Mouse (Mus musculus) embryonic facial prominence, embryonic 11.5 days (tissue): ENCODE measurements at regions not wholly inside any gene's neighbourhood (a gene's known extent, or its start where the extent isn't known, plus 50 kb on each side); places are given as distances from the start of the nearest gene placed in this dataset.

Source experiments
- ATAC-seq: fragments of 200-750 bp; cut with Nextera tagmentation; replicated peaks from 2 replicates; pipeline ENCODE4 v1.8.0; 2017; ENCODE audit warnings: low read depth; ENCODE audit not compliant: insufficient number of reproducible peaks, low FRiP score, low TSS enrichment
- DNase-seq: peaks from one replicate; pipeline ENCODE4 v3.0.0-alpha.2; 2015; ENCODE audit warnings: low spot score
- H3K27ac ChIP-seq: fragments of 300-500 bp; sonication (generic); replicated peaks from 2 replicates; pipeline ENCODE4 v1.5.1; 2014; ENCODE audit warnings: mild to moderate bottlenecking, low read depth, low read length, control low read depth
- H3K27me3 ChIP-seq: fragments of 300-500 bp; sonication (generic); 2 replicates; pipeline ENCODE4 v1.6.1; 2014; ENCODE audit warnings: mild to moderate bottlenecking, low read length, moderate library complexity, mixed read lengths; ENCODE audit not compliant: control insufficient read depth, insufficient read depth
- H3K36me3 ChIP-seq: fragments of 300-500 bp; sonication (generic); replicated peaks from 2 replicates; pipeline ENCODE4 v1.6.1; 2014; ENCODE audit warnings: low read depth, mild to moderate bottlenecking, low read length, moderate library complexity, mixed read lengths; ENCODE audit not compliant: control insufficient read depth, insufficient read depth
- H3K4me1 ChIP-seq: fragments of 300-500 bp; sonication (generic); 2 replicates; pipeline ENCODE4 v1.6.1; 2014; ENCODE audit warnings: low read length, mixed read lengths; ENCODE audit not compliant: control insufficient read depth, insufficient read depth
- H3K4me2 ChIP-seq: fragments of 300-500 bp; sonication (generic); 2 replicates; pipeline ENCODE4 v1.6.1; 2014; ENCODE audit warnings: low read depth, mild to moderate bottlenecking, control low read depth, low read length, moderate library complexity
- H3K4me3 ChIP-seq: fragments of 300-500 bp; sonication (generic); 2 replicates; pipeline ENCODE4 v1.5.1; 2014; ENCODE audit warnings: low read depth, low read length, control low read depth
- H3K9ac ChIP-seq: fragments of 300-500 bp; sonication (generic); replicated peaks from 2 replicates; pipeline ENCODE4 v1.6.1; 2014; ENCODE audit warnings: mild to moderate bottlenecking, control low read depth, low read length
- H3K9me3 ChIP-seq: fragments of 300-500 bp; sonication (generic); replicated peaks from 2 replicates; pipeline ENCODE4 v1.6.1; 2016; ENCODE audit warnings: mild to moderate bottlenecking, low read length, inconsistent platforms, mixed read lengths; ENCODE audit not compliant: control insufficient read depth
- WGBS: fragments of 180-500 bp; shearing (Covaris S2); extraction: QIAGEN DNeasy Blood & Tissue Kit; methylation state at CpG from one replicate; pipeline ENCODE4 v1.1.7; 2014; 5-methylcytosine and 5-hydroxymethylcytosine counted together

DNA sequence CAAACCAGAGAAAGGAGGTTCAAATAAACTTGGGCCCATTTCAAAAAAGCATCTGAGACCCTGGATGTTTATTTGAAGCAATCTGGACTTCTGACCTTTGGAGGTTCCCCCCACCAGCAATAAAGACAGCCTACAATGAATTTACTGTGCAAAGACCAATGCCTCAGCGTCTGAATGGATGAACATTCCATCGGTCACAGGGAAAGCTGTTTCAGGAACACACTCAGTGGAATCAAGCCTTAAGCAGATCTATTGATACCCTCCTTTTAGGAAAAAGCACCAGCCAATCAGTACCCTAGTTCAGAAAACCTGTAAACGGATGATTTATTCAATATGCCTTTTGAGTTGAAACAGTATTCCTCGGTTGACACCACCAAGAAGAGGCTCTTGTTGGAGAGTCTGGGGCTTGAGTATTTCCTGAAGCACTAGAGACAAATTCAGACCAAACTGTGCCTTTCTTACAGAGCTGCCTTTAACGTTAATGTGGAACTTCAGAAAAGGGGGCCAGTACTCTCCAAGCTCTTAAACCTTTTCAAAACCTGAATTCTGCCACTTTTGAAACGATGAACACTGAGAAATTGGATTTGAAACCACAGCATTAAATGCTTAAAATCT is 148.1 kb downstream of the Alx1 start:
- H3K4me2 ChIP-seq = no peak overlapping the region
- H3K36me3 ChIP-seq = no peaks in the 10 kb centered on the region
- H3K4me3 ChIP-seq = no peak overlapping the region
- peak; percentile 41 for DNase-seq
- no peak overlapping the region for H3K27ac ChIP-seq
- H3K9me3 ChIP-seq = no peaks in the 10 kb centered on the region
- WGBS = 36% methylated on average over 6 of the region's 6 CpGs
- no peaks in the 10 kb centered on the region for H3K27me3 ChIP-seq
- H3K9ac ChIP-seq = no peak overlapping the region
- ATAC-seq = no peak; the same call in 1 of the 2 replicates
- no peaks in the 10 kb centered on the region for H3K4me1 ChIP-seq

GRCm38 (mm10) chr10:102878010-102878409 is 152.0 kb downstream of the Alx1 start:
- Histone ChIP-seq H3K36me3 (no peaks in the 10 kb centered on the region), H3K4me3 (no peak overlapping the region), H3K4me1 (no peaks in the 10 kb centered on the region), H3K9ac (no peak overlapping the region), H3K4me2 (peak overlapping the region; percentile 21; the same call in 1 of the 2 replicates), H3K27ac (no peak overlapping the region), H3K27me3 (no peaks in the 10 kb centered on the region), H3K9me3 (no peaks in the 10 kb centered on the region)
- ATAC-seq = peak; percentile 74; the same call in 1 of the 2 replicates
- 20% methylated on average over 11 of the region's 11 CpGs for WGBS
- peak; percentile 84 for DNase-seq

DNA sequence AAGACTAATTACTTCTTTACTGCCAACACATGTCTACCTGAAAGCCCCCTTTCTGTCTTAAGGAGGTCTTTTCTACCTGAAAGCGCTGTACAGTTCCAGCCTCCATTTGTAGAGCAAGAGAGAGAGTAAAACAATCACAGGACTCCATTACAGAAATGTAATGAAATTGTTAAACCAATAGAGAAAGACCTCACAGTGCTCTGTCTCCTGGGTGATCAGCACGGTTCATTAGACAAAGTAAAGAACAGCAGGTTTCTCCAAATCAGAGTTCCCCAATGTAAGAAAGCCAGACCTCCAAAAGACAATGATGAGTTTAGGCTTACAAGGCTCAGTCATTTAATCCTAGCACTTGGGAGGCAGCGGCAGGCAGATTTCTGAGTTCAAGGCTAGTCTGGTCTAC is 153.1 kb downstream of the Alx1 start:
- no peaks in the 10 kb centered on the region for H3K4me1 ChIP-seq
- no peak overlapping the region for H3K9ac ChIP-seq
- H3K4me2 ChIP-seq = no peak overlapping the region
- no peak overlapping the region for H3K4me3 ChIP-seq
- DNase-seq (no peak), ATAC-seq (no peak)
- H3K27ac ChIP-seq = no peak overlapping the region
- no peaks in the 10 kb centered on the region for H3K36me3 ChIP-seq
- WGBS = 53% methylated on average over 3 of the region's 3 CpGs
- H3K9me3 ChIP-seq = no peaks in the 10 kb centered on the region
- no peaks in the 10 kb centered on the region for H3K27me3 ChIP-seq

GRCm38 (mm10) chr10:102866920-102867319 is 163.1 kb downstream of the Alx1 start:
- Histone ChIP-seq H3K4me2 (no peak overlapping the region), H3K9ac (no peak overlapping the region), H3K27me3 (no peaks in the 10 kb centered on the region), H3K4me1 (no peaks in the 10 kb centered on the region), H3K4me3 (no peak overlapping the region), H3K9me3 (no peaks in the 10 kb centered on the region), H3K27ac (no peak overlapping the region), H3K36me3 (no peaks in the 10 kb centered on the region)
- DNase-seq (peak; percentile 70), ATAC-seq (no peak)
- 24% methylated on average over 4 of the region's 4 CpGs for WGBS

DNA sequence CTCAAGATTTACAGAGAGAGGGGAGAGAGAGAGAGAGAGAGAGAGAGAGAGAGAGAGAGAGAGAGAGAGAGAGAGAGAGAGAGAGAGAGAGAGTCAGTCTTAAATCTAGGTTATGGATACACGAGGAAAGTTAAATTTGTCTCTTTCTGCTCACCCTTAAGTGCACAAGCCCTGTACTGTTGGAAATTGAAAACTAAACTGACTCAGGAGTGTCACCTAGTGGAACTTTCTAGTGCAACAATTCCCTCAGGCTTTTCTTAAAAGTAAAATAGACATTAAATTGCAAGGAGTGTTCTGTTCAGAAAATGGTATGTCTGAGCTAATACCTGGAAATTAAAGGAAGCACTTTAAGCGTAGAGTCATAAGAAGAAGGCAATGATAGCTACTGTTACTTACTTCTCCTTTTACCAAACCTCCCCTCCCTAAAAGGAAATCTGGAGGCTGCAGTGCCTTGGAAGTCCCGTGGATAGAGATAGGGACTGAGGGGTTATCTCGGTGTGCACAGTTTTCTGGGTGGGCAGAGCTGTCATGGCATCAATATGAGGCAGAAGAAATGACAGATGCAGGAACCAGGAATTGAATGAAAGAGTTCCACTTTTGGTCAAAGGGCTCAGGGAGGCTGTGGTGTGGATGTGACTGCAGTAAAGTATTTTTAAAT is 193.3 kb downstream of the Alx1 start:
- peak; percentile 66 for DNase-seq
- 57% methylated on average over 4 of the region's 4 CpGs for WGBS

DNA sequence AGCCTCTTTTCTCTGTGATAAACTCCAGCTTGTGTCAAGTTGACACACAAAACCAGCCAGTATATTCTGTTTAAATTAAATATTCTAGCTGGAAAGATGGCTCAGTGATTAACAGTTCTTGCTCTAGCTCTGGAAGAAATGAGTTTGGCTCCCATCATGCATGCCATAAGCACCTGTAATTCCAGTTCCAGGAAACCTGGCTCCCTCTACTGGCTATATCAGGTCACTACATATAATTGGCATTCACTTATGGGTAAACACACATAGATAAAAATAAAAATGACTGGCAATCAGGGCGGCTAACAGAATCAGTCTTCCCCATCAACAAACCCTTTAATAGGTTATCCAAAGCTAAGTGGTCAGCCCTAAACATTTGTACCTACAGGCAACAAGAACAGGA is 194.2 kb downstream of the Alx1 start:
- 51% methylated on average over 1 of the region's 1 CpGs for WGBS
- Histone ChIP-seq H3K4me2 (no peak overlapping the region), H3K36me3 (no peaks in the 10 kb centered on the region), H3K9ac (no peak overlapping the region), H3K9me3 (no peaks in the 10 kb centered on the region), H3K27me3 (no peaks in the 10 kb centered on the region), H3K4me1 (no peaks in the 10 kb centered on the region), H3K4me3 (no peak overlapping the region), H3K27ac (no peak overlapping the region)
- no peak for ATAC-seq
- peak; percentile 43 for DNase-seq

More for the DNA sequence above, 193.3 kb downstream of the Alx1 start:
- Histone ChIP-seq H3K9me3 (no peaks in the 10 kb centered on the region), H3K4me1 (no peaks in the 10 kb centered on the region), H3K36me3 (no peaks in the 10 kb centered on the region), H3K27me3 (no peaks in the 10 kb centered on the region), H3K27ac (no peak overlapping the region), H3K4me3 (no peak overlapping the region), H3K4me2 (no peak overlapping the region), H3K9ac (no peak overlapping the region)
- ATAC-seq = no peak

DNA sequence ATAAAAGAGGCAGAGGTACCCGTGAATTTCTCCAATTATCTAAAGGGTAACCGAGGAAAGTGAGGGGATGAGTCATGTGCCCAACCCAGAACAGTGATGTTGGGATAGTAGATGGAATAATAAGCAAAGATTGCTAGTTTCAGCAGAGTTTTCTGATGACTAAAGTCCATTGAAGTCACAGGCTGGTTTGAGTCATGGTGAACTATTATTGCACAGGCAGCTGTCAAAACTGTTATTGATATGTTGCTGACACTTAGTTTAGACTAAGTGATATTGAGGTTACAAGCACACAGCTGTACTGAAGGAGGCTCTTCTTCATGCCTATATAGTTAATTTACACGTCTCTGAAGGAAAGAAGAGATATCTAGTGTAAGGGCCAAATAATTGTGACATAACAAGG is 200.4 kb downstream of the Alx1 start:
- Histone ChIP-seq H3K4me1 (no peaks in the 10 kb centered on the region), H3K36me3 (no peaks in the 10 kb centered on the region), H3K9me3 (no peaks in the 10 kb centered on the region), H3K9ac (no peak overlapping the region), H3K4me3 (no peak overlapping the region), H3K4me2 (no peak overlapping the region), H3K27me3 (no peaks in the 10 kb centered on the region), H3K27ac (no peak overlapping the region)
- 78% methylated on average over 3 of the region's 3 CpGs for WGBS
- ATAC-seq (no peak), DNase-seq (no peak)

- Histone ChIP-seq H3K27me3 (no peaks in the 10 kb centered on the region), H3K4me1 (no peaks in the 10 kb centered on the region), H3K9ac (no peak overlapping the region), H3K4me3 (no peak overlapping the region), H3K9me3 (no peaks in the 10 kb centered on the region), H3K4me2 (no peak overlapping the region), H3K36me3 (no peaks in the 10 kb centered on the region), H3K27ac (no peak overlapping the region)
- ATAC-seq (no peak), DNase-seq (peak; percentile 17)
These were observed 206.6 kb downstream of the Alx1 start for GRCm38 (mm10) chr10:102823434-102823833.
